Mouse (Mus musculus) MEL (cell line): ENCODE data around the gene Gys1.

ENCODE experiments used
- CTCF ChIP-seq, 3 experiments: IDR thresholded peaks in 2 of 3; conservative IDR thresholded peaks in 1 of 3; 2 replicates each; pipeline ENCODE4 v1.5.1; 2011 to 2012; ENCODE audit warnings: low read length in 3 of 3, low read depth in 2 of 3, mild to moderate bottlenecking in 2 of 3, improper control_type of control experiment in 1 of 3, inconsistent platforms in 1 of 3, mixed read lengths in 1 of 3, moderate library complexity in 1 of 3; ENCODE audit not compliant: control insufficient read depth in 1 of 3, insufficient read depth in 1 of 3, poor library complexity in 1 of 3, severe bottlenecking in 1 of 3
- GATA1 ChIP-seq: IDR thresholded peaks from 2 replicates; pipeline ENCODE4 v1.6.1; 2011; ENCODE audit warnings: low read depth, low read length, improper control_type of control experiment
- KAT2A ChIP-seq: conservative IDR thresholded peaks from 2 replicates; pipeline ENCODE4 v1.6.1; 2012; ENCODE audit warnings: low read depth, low read length, improper control_type of control experiment, inconsistent platforms
- MXI1 ChIP-seq: IDR thresholded peaks from 2 replicates; pipeline ENCODE4 v1.6.1; 2011; ENCODE audit warnings: mild to moderate bottlenecking, low read depth, low read length, improper control_type of control experiment
- POLR2A ChIP-seq, 2 experiments: IDR thresholded peaks; 2 replicates each; pipeline ENCODE4 v1.6.1; 2011 to 2012; ENCODE audit warnings: low read length in 2 of 2, mild to moderate bottlenecking in 2 of 2, control low read depth in 1 of 2, improper control_type of control experiment in 1 of 2, low read depth in 1 of 2, moderate library complexity in 1 of 2; ENCODE audit not compliant: control insufficient read depth in 1 of 2, insufficient read depth in 1 of 2, poor library complexity in 1 of 2
- POLR2AphosphoS2 ChIP-seq: IDR thresholded peaks from 2 replicates; pipeline ENCODE4 v1.6.1; 2011; ENCODE audit warnings: low read length, improper control_type of control experiment
- RCOR1 ChIP-seq: IDR thresholded peaks from 2 replicates; pipeline ENCODE4 v1.6.1; 2012; ENCODE audit warnings: low read depth, mild to moderate bottlenecking, inconsistent platforms, low read length, improper control_type of control experiment
- USF2 ChIP-seq, 2 experiments: IDR thresholded peaks; 2 replicates each; pipeline ENCODE4 v1.6.1; 2011 to 2012; ENCODE audit warnings: improper control_type of control experiment in 2 of 2, low read length in 2 of 2, borderline replicate concordance in 1 of 2, inconsistent platforms in 1 of 2, low read depth in 1 of 2, mild to moderate bottlenecking in 1 of 2; ENCODE audit not compliant: insufficient read depth in 1 of 2
- ZMIZ1 ChIP-seq: IDR thresholded peaks from 2 replicates; pipeline ENCODE4 v1.6.1; 2012; ENCODE audit warnings: low read depth, mild to moderate bottlenecking, inconsistent platforms, low read length, improper control_type of control experiment, moderate library complexity

- TF ChIP-seq RCOR1 (no peak), CTCF (IDR thresholded peaks at IDR 0.05 in 2 of 3, conservative IDR thresholded peaks at IDR 0.05 in 1 of 3; ENCODE audit: control insufficient read depth in 1 of 3, insufficient read depth in 1 of 3, low read depth in 2 of 3, low read length in 3 of 3, poor library complexity in 1 of 3, severe bottlenecking in 1 of 3) (no peak), POLR2A (IDR thresholded peaks at IDR 0.05; ENCODE audit: control insufficient read depth in 1 of 2, insufficient read depth in 1 of 2, low read depth in 1 of 2, low read length in 2 of 2, poor library complexity in 1 of 2) (no peak), POLR2AphosphoS2 (no peak), MXI1 (no peak), ZMIZ1 (no peak), KAT2A (no peak), GATA1 (no peak), USF2 (IDR thresholded peaks at IDR 0.05; ENCODE audit: borderline replicate concordance in 1 of 2, insufficient read depth in 1 of 2, low read depth in 1 of 2, low read length in 2 of 2) (no peak)
Measured at GRCm38 (mm10) chr7:45454971-45455370, 20.3 kb downstream of the Gys1 start.
